Mouse (Mus musculus) mammary gland, adult 2 months (tissue): ENCODE results near the gene Vangl1. TPM values are rescaled to one million over a fixed set of nuclear protein-coding genes. Genes with fewer than 3 reads are reported as not detected.

Experiments used
- polyA plus RNA-seq: library from polyadenylated mRNA; depleted of rRNA; stranded (reverse); fragments of >200 nt; gene quantifications from 2 replicates; pipeline ENCODE4 v1.2.3, GENCODE M21; 2012; ENCODE audit warnings: low replicate concordance; rRNA removed

Vangl1 gene
- 25.3 and 26.0 TPM in 2 replicates for polyA plus RNA-seq

DNA sequence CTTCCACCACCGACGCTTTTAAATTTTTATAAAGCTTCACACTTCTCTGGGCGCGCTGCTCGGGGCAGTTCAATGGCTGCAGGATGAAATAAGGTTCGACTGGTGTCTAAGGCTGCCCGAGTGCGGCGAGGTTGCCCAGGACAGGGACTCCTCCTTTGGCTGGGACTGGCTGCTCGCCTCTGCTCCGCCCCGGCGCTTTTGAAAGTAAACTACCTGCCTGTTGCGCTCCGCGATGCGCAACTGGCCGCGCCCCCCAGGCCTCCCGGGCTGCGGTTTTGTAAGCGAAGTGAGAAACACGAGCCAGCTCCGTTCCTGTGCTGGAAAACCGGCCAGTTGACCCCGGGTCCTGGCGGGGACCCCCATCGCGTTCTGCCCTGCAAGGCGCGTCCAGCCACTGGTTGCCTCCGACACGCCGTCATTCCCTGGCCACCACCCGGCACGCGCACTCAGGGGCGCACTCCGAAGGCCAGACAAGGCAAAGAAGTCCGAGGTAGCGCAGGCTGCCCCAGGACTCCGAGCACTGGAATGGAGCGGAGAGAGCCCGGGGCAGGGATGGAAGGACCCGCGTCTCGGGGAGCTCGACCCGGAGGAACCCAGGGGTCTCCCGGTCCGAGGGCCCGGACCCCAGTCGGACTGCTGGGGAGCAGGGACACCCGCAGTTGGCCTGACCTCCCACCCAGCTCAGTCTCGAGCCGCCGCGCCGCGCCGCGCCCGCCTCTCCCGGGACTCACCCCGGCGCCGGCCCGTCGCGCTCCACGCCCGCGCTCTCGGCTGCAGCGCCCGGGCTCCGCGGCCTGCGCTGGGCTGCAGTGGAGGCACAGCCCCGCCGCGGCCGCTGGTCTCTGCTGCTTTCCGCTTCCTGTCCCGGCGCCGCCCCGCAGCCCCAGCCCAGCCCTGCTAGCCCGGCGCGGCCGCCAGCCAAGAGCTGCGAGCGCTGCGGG lies at the start of gene Vangl1:
Gene Vangl1, minus strand, starts transcription at position 913 of the 941 bp plus-strand sequence.

Other genes starting within 250 kb of the Vangl1 start
- gene Nhlh2, start 194.6 kb downstream of the Vangl1 start, polyA plus RNA-seq, result not detected in 2 replicates
- 0.37 and 6.2 TPM in 2 replicates for gene Casq2, start 118.3 kb downstream of the Vangl1 start, polyA plus RNA-seq